Mouse (Mus musculus): ENCODE results near the gene Dock9.

GRCm38 (mm10) chr14:121653241-121653640 lies 144.4 kb downstream of the Dock9 start:
- TF ChIP-seq CTCF (IDR thresholded peaks at IDR 0.05; ENCODE audit: low read depth, low read length) (no peak), POLR2A (IDR thresholded peaks at IDR 0.05; ENCODE audit: borderline replicate concordance, low read depth, low read length) (no peak)
